Mouse (Mus musculus) midbrain, embryonic 11.5 days (tissue): ENCODE results near the gene Mfap1a. TPM values are rescaled to one million over a fixed set of nuclear protein-coding genes. Genes with fewer than 3 reads are reported as not detected.
A peak's percentile ranks its signal among the peaks of the same experiment; 100 is the strongest.
"Not testable (repeated sequence)": the region's sequence is repeated elsewhere in the genome, so short reads cannot be mapped to it uniquely, and the experiment has no call there.

ENCODE experiments used
- ATAC-seq: fragments of 200-750 bp; cut with Nextera tagmentation; 2 replicates; pipeline ENCODE4 v1.8.0; 2017; ENCODE audit warnings: moderate TSS enrichment, moderate library complexity; ENCODE audit not compliant: low FRiP score
- DNase-seq: peaks from one replicate; pipeline ENCODE4 v3.0.0; 2015; ENCODE audit warnings: low spot score; ENCODE audit errors: missing footprints
- H3K27ac ChIP-seq: fragments of 300-500 bp; sonication (generic); 2 replicates; pipeline ENCODE4 v1.5.1; 2014; ENCODE audit warnings: low read depth, low read length
- H3K27me3 ChIP-seq: fragments of 300-500 bp; sonication (generic); 2 replicates; pipeline ENCODE4 v1.6.1; 2014; ENCODE audit warnings: mild to moderate bottlenecking, low read length, moderate library complexity, mixed read lengths; ENCODE audit not compliant: control insufficient read depth, insufficient read depth
- H3K36me3 ChIP-seq: fragments of 300-500 bp; sonication (generic); 2 replicates; pipeline ENCODE4 v1.6.1; 2014; ENCODE audit warnings: mild to moderate bottlenecking, low read length, moderate library complexity, mixed read lengths; ENCODE audit not compliant: control insufficient read depth, insufficient read depth
- H3K4me1 ChIP-seq: fragments of 300-500 bp; sonication (generic); 2 replicates; pipeline ENCODE4 v1.6.1; 2014; ENCODE audit warnings: low read length; ENCODE audit not compliant: control insufficient read depth, insufficient read depth
- H3K4me2 ChIP-seq: fragments of 300-500 bp; sonication (generic); 2 replicates; pipeline ENCODE4 v1.6.1; 2014; ENCODE audit warnings: mild to moderate bottlenecking, moderate library complexity
- H3K4me3 ChIP-seq: fragments of 300-500 bp; sonication (generic); 2 replicates; pipeline ENCODE4 v1.5.1; 2014; ENCODE audit warnings: low read depth, low read length
- H3K9ac ChIP-seq: fragments of 300-500 bp; sonication (generic); 2 replicates; pipeline ENCODE4 v1.6.1; 2014; ENCODE audit warnings: low read length
- H3K9me3 ChIP-seq: fragments of 300-500 bp; sonication (generic); 2 replicates; pipeline ENCODE4 v1.6.1; 2016; ENCODE audit warnings: low read length; ENCODE audit not compliant: control insufficient read depth
- WGBS: fragments of 180-500 bp; shearing (Covaris S2); extraction: QIAGEN DNeasy Blood & Tissue Kit; methylation state at CpG from one replicate; pipeline ENCODE4 v1.1.7; 2014; 5-methylcytosine and 5-hydroxymethylcytosine counted together
- polyA plus RNA-seq: library from polyadenylated mRNA; unstranded; fragments of >200 nt; fragmentation: Nextera tagmentation; extraction: Ambion mirVana; gene quantifications from 2 replicates; pipeline ENCODE4 v1.2.1, GENCODE M21; 2014

Gene Mfap1a
- polyA plus RNA-seq, 1 experiment from 2014 or later: 27.0 TPM

DNA sequence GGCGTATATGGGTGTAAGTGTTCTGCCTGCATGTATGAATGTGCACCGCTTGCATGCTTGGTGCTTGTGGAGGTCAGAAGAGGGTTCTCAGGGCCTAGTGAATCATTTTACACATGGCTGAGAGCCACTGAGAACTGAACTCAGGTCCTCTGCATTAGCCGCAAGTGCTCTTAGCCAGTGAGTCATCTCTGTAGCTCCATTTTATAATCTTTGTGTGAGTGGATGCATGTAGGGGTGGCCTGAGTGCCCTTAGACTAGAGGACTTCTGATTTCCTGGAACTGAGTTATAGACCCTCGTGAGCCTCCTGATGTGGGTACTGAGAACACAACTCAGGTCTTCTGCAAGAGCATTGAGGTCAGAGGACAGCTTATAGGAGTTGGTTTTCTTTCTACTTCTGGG, 7.7 kb upstream of the Mfap1a start:
- no peak overlapping the region for H3K4me3 ChIP-seq
- no peak overlapping the region for H3K9ac ChIP-seq
- ATAC-seq: no peak
- no peaks in the 10 kb centered on the region for H3K9me3 ChIP-seq
- 94% methylated on average over 4 of the region's 4 CpGs for WGBS
- H3K27ac ChIP-seq: no peak overlapping the region
- H3K4me1 ChIP-seq: no peaks in the 10 kb centered on the region
- H3K27me3 ChIP-seq: no peaks in the 10 kb centered on the region
- DNase-seq: no peak
- peaks cover 10% of the 10 kb centered on the region for H3K36me3 ChIP-seq
- H3K4me2 ChIP-seq: no peak overlapping the region

DNA sequence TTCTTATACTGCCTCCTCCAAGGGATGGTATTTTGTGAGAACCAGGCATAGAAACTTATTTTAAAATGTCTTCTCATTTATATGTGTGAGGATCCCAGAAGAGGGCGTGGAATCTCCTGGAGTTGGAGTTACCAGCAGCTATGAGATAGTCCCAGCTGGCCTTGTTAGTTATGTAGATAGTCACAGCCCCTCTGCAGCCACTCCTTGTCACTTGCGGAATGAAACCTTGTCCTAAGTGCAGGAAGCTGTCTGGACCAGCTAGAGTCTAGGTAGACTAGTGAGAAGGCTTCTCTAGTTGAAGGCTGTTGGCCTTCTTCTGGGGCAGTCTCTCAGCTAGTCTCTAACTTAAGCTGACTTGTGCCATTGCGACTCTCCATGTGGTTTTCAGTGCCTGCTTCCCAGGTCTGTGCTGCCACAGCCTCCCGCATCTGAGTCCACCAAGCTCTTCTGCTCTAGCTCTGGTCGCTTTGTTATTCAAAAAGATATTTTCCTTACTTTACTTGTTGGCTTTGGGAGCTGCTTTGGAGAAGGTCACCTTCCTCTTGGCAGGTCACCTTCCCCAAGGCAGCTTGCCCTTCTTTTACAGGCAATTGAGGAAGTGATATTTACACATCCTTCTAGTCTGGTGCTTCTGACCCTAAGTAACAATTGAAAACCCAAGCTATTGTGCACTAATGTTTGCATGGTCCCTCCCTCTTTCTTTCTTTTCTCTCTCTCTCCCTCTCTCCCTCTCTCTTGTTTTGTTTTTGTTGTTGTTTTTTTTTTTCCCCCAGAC, 6.7 kb upstream of the Mfap1a start:
- H3K27me3 ChIP-seq, H3K9ac ChIP-seq, DNase-seq, H3K4me3 ChIP-seq, ATAC-seq, H3K4me2 ChIP-seq, H3K27ac ChIP-seq, H3K36me3 ChIP-seq, H3K9me3 ChIP-seq, H3K4me1 ChIP-seq: not testable (repeated sequence)
- WGBS: 96% methylated on average over 4 of the region's 5 CpGs

DNA sequence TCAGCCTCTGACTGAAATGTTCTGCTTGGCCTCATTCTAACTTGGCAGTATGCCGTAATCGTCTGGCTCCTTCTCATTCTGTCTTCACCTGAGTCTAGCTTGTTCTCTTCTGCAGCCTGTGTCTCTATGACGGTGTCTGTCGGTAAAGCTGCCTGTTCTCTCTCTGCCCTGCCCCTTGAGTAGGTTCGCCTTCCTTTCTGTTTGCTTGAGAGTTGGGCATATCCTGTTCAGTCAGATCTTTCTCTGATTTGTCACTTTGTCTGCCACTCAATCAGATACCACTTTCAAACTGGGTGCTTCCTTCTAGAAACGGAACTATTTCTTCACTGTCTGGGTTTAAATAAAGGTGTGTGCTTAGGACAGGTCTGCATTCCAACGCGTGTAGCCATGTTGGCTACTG, 4.9 kb upstream of the Mfap1a start:
- no peak for ATAC-seq
- H3K4me1 ChIP-seq: peaks cover 8% of the 10 kb centered on the region
- no peak overlapping the region for H3K9ac ChIP-seq
- H3K9me3 ChIP-seq: no peaks in the 10 kb centered on the region
- no peak for DNase-seq
- H3K4me2 ChIP-seq: no peak overlapping the region
- WGBS: 94% methylated on average over 8 of the region's 8 CpGs
- H3K27me3 ChIP-seq: no peaks in the 10 kb centered on the region
- H3K36me3 ChIP-seq: peaks cover 5% of the 10 kb centered on the region
- no peak overlapping the region for H3K4me3 ChIP-seq
- H3K27ac ChIP-seq: no peak overlapping the region

DNA sequence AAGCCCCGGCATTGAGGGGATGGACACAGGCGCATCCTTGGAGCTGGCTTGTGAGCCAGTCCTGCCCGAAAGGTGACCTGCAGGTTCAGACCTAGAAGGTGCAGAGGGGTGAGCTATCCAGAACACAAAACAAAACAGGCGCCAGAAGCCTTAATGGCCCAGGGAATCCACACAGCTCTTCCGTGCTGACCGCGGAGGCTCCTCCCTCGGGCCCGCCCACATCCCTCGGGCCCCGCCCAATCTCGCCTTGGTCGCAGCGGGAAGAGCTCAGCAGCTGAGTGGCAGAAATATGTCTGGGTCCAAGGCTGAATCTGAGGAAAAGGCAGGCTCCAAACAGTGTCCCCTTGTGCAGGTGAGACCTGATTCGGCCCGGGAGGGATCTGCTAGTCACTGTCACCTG, 3.1 kb upstream of the Mfap1a start:
- Histone ChIP-seq H3K27ac (no peak overlapping the region), H3K4me1 (peaks cover 8% of the 10 kb centered on the region), H3K9me3 (no peaks in the 10 kb centered on the region), H3K4me2 (peak overlapping the region; percentile 23), H3K4me3 (peak overlapping the region; percentile 11; the same call in 1 of the 2 replicates), H3K36me3 (peaks cover 5% of the 10 kb centered on the region), H3K9ac (peak overlapping the region; percentile 2; the same call in 1 of the 2 replicates), H3K27me3 (no peaks in the 10 kb centered on the region)
- WGBS: 20% methylated on average over 16 of the region's 16 CpGs
- ATAC-seq (peak; percentile 71), DNase-seq (peak; percentile 88)

DNA sequence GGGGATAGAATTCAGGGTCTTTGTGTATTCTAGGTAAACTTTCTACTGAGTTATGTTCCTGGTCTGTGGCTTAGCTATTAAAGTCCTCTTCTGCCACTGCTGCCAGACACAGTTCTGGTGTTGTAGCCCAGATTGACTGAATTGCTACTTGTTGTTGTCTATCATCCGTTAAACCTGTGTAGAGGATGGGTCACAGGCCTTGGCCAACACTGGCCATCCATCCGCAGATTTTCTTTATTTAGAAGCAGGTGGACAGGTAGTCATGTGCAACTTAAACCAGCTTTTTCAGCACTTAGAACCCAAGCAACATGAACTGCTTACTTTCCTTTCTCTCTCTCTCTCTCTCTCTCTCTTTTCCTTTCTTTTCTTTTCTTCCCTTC, 1.5 kb upstream of the Mfap1a start:
- peak overlapping the region; percentile 65 for H3K9ac ChIP-seq
- ATAC-seq: no peak
- H3K4me1 ChIP-seq: peaks cover 8% of the 10 kb centered on the region
- peak; percentile 83 for DNase-seq
- no peaks in the 10 kb centered on the region for H3K27me3 ChIP-seq
- WGBS: 91% methylated on average over 2 of the region's 2 CpGs
- peak overlapping the region; percentile 52 for H3K4me3 ChIP-seq
- H3K4me2 ChIP-seq: peak overlapping the region; percentile 69
- peaks cover 5% of the 10 kb centered on the region; the same call in 1 of the 2 replicates for H3K36me3 ChIP-seq
- H3K27ac ChIP-seq: no peak overlapping the region
- no peaks in the 10 kb centered on the region for H3K9me3 ChIP-seq

DNA sequence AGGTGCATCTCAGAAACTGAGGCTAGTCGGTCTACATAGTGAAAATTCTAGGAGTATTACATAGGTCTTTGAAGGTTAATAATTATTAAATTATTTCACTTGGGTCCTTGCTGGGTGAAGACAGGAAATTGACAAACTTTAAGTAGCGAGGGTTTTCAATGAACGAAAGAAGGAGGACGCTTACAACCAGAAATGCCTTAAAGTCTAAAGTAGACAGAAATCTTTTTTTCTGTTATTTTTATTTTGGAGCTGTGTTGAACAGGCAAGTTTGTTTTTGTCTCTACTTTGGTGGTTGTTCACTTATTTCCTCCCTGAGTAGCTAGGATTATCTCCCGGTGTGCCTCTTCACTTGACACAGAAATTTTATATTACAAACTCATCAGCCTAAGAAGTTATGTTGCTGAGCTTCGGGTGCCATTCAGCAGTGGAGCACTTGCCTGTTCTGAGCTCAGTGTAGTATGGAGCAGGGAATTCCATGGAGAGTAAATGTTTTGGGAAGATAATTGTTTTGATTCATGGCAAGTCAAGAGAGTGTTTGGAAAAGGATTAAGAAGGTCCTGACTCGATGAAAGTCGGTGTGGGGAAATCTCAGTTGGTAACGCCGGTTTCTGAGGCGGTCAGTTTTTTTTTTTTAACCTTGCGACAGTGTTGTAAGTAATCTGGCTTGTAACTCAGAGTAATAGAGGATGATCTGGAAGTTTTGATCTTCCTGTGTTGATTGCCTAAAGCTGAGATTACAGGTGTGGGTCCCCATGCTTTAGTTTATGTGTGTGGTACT, 897 bp upstream of the Mfap1a start:
- Histone ChIP-seq H3K27ac (no peak overlapping the region), H3K4me1 (peaks cover 8% of the 10 kb centered on the region), H3K27me3 (no peaks in the 10 kb centered on the region), H3K4me2 (peak overlapping the region; percentile 69), H3K36me3 (peaks cover 5% of the 10 kb centered on the region; the same call in 1 of the 2 replicates), H3K9me3 (no peaks in the 10 kb centered on the region), H3K9ac (peak overlapping the region; percentile 65), H3K4me3 (peak overlapping the region; percentile 52)
- ATAC-seq (no peak), DNase-seq (peak; percentile 84)
- WGBS: 15% methylated on average over 12 of the region's 12 CpGs

DNA sequence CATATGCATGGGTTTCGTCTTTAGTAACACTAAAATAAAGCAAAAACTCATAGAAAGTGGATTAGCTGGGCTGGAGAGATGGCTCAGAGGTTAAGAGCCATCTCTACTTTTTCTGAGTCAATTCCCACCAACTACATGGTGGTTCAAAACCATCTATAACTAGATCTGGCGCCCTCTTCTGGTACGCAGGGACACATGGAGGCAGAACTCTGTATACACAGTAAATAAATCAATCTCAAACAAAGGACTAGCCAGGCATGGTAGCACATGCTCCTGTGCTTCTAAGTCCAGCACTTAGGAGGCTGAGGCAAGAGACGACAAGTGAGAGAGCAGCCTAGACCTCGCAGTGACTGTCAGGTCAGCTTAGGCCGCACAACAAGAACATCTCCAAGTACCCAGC, 4.9 kb downstream of the Mfap1a start:
- not testable (repeated sequence) for H3K9me3 ChIP-seq, H3K9ac ChIP-seq, H3K27ac ChIP-seq, H3K36me3 ChIP-seq, DNase-seq, H3K27me3 ChIP-seq, H3K4me3 ChIP-seq, H3K4me2 ChIP-seq, ATAC-seq, H3K4me1 ChIP-seq
- WGBS: 100% methylated on average over 1 of the region's 6 CpGs

DNA sequence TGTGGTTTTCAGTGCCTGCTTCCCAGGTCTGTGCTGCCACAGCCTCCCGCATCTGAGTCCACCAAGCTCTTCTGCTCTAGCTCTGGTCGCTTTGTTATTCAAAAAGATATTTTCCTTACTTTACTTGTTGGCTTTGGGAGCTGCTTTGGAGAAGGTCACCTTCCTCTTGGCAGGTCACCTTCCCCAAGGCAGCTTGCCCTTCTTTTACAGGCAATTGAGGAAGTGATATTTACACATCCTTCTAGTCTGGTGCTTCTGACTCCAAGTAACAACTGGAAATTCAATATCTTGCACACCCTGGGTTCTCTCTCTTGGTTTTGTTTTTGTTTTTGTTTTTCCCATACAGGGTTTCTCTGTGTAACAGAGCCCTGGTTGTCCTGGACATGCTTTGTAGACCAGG, 22.1 kb downstream of the Mfap1a start:
- H3K9me3 ChIP-seq, H3K4me3 ChIP-seq, DNase-seq, H3K36me3 ChIP-seq, H3K9ac ChIP-seq, H3K27ac ChIP-seq, H3K4me2 ChIP-seq, H3K27me3 ChIP-seq, H3K4me1 ChIP-seq, ATAC-seq: not testable (repeated sequence)
- 71% methylated on average over 1 of the region's 2 CpGs for WGBS

DNA sequence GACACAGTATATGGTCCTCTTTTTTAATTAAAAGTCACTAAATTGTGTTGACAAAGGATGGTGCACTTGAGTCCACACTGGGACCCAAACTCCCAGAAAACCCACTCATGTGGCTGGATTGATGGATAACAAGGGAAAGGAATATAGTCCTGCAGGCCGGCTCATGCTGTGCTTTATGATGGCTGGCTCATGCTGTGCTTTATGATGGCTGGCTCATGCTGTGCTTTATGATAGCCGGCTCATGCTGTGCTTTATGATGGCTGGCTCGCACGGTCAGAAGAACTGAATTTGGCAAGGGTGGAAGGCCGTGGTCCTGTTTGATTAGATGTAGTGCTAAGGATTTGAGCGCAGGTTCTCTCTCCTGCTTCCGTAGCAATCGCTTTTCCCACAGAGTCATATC, 22.9 kb downstream of the Mfap1a start:
- no peak overlapping the region for H3K4me3 ChIP-seq
- 54% methylated on average over 8 of the region's 8 CpGs for WGBS
- H3K27ac ChIP-seq: no peak overlapping the region
- H3K36me3 ChIP-seq: no peaks in the 10 kb centered on the region
- DNase-seq (peak; percentile 44), ATAC-seq (no peak)
- H3K9ac ChIP-seq: no peak overlapping the region
- no peaks in the 10 kb centered on the region for H3K27me3 ChIP-seq
- no peaks in the 10 kb centered on the region for H3K4me1 ChIP-seq
- H3K4me2 ChIP-seq: no peak overlapping the region
- H3K9me3 ChIP-seq: no peaks in the 10 kb centered on the region
